Mouse (Mus musculus) MEL-GATA-1-ER (cell line): ENCODE measurements around the gene Wdpcp.

Source experiments
- DNase-seq: peaks from one replicate; pipeline ENCODE4 v3.0.0-alpha.2; 2012; ENCODE audit warnings: low read depth; ENCODE audit errors: extremely low read depth

Gene Wdpcp

GRCm38 (mm10) chr11:21569456-21570108 is 2.5 kb upstream of the Wdpcp start:
- peak; percentile 44 for DNase-seq

- DNase-seq = no peak
Observed at GRCm38 (mm10) chr11:21570109-21570474, 1.9 kb upstream of the Wdpcp start.

- peak; percentile 18 for DNase-seq
Observed at GRCm38 (mm10) chr11:21570973-21571372, 1.1 kb upstream of the Wdpcp start.

- DNase-seq = no peak
Observed at GRCm38 (mm10) chr11:21581472-21581871, 9.4 kb downstream of the Wdpcp start.

GRCm38 (mm10) chr11:21583286-21583685 is 11.3 kb downstream of the Wdpcp start:
- no peak for DNase-seq

GRCm38 (mm10) chr11:21602497-21602896 is 30.5 kb downstream of the Wdpcp start:
- DNase-seq = no peak

- no peak for DNase-seq
Observed at GRCm38 (mm10) chr11:21615915-21616314, 43.9 kb downstream of the Wdpcp start.

- DNase-seq = no peak
Observed at GRCm38 (mm10) chr11:21634171-21634907, 62.3 kb downstream of the Wdpcp start.

- DNase-seq = no peak
Observed at GRCm38 (mm10) chr11:21638341-21638740, 66.3 kb downstream of the Wdpcp start.

GRCm38 (mm10) chr11:21639534-21639933 is 67.5 kb downstream of the Wdpcp start:
- DNase-seq = no peak

GRCm38 (mm10) chr11:21644231-21644630 is 72.2 kb downstream of the Wdpcp start:
- DNase-seq = no peak

GRCm38 (mm10) chr11:21646136-21646535 is 74.1 kb downstream of the Wdpcp start:
- DNase-seq = no peak

- DNase-seq = peak; percentile 13
Observed at GRCm38 (mm10) chr11:21658985-21659384, 87.0 kb downstream of the Wdpcp start.

GRCm38 (mm10) chr11:21677034-21677433 is 105.0 kb downstream of the Wdpcp start:
- no peak for DNase-seq

- DNase-seq = no peak
Observed at GRCm38 (mm10) chr11:21688441-21688840, 116.4 kb downstream of the Wdpcp start.

- no peak for DNase-seq
Observed at GRCm38 (mm10) chr11:21690730-21691129, 118.7 kb downstream of the Wdpcp start.

- DNase-seq = no peak
Observed at GRCm38 (mm10) chr11:21694087-21694486, 122.1 kb downstream of the Wdpcp start.

GRCm38 (mm10) chr11:21697642-21698041 is 125.6 kb downstream of the Wdpcp start:
- DNase-seq = no peak

- no peak for DNase-seq
Observed at GRCm38 (mm10) chr11:21713508-21713907, 141.5 kb downstream of the Wdpcp start.

- no peak for DNase-seq
Observed at GRCm38 (mm10) chr11:21714065-21714464, 142.0 kb downstream of the Wdpcp start.

- DNase-seq = no peak
Observed at GRCm38 (mm10) chr11:21726329-21726728, 154.3 kb downstream of the Wdpcp start.

GRCm38 (mm10) chr11:21729056-21729455 is 157.0 kb downstream of the Wdpcp start:
- no peak for DNase-seq

GRCm38 (mm10) chr11:21729961-21730360 is 157.9 kb downstream of the Wdpcp start:
- DNase-seq = no peak
